Mouse (Mus musculus) 416B (cell line): ENCODE measurements at regions not wholly inside any gene's neighbourhood (a gene's known extent, or its start where the extent isn't known, plus 50 kb on each side); places are given as distances from the start of the nearest gene placed in this dataset.

Source experiments
- DNase-seq: peaks from one replicate; pipeline ENCODE4 v3.0.0; 2011; ENCODE audit warnings: low read depth

DNA sequence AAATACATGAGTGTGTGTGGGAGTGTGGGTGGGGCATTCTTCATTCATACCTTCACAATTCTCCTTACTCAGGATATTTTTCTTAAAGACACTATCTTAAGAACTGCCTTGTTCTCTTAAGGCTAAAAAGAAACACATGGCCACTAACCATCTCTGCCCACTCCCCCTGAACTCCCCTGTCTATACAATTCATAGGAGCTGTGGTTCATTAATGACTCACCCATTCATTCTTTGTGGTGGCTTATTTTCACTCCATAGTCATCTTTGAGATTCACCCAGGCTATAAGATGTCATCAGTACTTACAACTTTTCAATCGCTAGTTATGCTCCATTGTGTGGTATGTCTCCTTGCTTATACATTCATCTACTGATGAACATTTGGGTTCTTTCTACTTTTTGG lies 97.7 kb upstream of the Spred1 start:
- peak; percentile 57 for DNase-seq

DNA sequence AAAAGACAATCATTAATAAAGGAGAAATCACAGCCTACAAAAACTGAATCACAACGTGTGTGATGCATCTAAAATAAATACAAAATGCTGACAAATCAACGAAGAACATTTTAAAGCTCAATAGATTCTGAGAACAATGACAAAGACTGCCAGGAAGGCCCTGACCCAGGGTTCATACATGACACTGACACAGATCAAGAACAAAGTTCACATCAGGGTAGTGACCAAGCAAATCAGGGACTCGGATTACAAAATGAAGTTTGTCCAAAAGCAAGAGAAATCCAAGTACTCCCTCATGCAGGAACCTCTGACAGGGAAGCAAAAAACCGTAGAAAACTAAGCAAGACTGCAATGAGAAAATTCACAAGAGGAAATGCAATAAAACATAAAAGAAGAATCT lies 94.1 kb upstream of the Spred1 start:
- no peak for DNase-seq

DNA sequence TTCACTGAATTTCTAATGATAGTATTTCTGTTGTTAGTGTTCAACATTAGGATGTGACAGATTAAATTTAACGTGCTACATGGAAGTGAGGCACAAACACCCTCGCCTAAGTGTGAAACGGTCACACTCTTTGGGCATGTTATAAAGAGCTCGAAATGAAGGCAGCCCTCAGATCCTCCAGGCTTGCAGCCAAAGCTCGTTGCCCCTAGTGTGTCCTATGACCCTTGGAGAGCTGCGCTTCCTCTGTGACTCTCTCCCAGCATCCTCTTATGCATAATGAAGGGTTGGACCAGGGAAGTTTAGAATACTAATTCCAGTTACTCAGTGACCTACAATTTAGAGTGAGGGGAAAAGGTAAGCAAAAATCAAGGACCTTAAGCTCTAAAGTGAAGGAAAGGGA lies 92.4 kb upstream of the Spred1 start:
- no peak for DNase-seq

DNA sequence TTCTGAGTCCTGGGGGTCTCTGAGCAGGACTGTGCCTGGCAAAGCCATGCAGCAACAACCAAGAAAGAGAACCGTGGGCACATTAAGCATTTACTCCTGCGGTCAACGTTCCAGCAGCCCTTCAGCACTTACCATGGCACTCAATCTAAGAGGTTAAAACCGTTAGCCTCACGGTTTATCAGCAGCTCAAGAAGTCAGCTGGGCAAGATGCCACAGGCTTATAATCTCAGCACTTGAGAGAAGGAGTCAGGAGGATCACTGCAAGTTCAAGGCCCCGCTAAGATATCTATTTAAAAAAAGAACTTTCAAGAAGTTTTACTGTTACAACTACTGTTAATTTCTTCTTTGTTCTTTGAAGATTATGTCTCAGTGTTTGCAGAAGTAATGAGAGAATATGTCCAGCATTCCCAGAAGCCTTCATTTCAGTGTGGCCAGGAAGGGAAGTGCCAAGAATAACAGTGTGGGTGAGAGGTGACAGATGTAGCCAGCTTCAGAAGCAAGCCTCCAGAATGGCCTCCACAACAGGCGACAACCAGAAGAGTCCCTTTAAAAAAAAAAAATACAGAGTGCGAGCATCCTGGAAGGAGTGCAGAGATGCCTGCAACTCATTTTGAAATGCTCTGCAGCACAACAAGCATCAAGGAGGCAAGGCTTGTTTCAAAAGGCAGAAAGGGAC lies 84.8 kb upstream of the Spred1 start:
- DNase-seq, result no peak

DNA sequence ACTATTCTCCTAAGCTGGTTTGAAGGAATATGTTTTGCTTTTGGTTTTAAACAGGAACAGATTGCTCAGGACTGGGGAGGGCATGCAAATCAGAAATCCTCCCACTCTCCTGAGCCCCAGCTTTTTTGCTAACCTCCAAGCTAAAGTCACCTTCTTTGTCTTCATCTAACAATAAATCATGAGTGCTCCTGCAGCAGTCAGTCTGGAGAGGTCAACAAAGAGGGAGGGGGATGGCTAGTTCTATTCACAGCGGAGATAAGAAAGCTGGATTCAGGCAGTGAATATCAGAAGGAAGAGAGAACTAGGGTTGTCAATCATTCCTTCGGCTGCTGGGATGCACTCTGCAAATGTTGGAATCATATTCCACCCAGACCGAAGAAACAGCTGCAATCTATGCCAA lies 81.0 kb upstream of the Spred1 start:
- no peak for DNase-seq

DNA sequence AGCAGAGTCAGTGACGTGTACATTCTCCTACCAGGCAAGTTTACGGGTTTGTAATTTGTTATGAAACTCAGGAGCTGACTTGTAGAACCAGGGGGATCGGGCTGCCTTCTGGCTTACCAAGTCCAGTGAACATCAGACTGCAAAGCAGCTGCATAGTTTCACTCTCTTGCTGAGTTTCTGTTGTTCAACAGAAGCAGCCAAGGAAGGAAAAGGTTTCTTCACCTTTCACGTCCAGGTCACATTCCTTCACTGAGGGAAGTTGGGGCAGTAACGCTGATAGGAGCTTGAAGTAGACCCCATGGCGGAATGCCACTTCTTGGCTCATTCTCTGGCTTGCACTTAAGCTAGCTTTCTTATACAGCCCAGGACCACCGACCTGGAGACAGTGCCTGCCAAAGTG lies 77.3 kb upstream of the Spred1 start:
- no peak for DNase-seq

DNA sequence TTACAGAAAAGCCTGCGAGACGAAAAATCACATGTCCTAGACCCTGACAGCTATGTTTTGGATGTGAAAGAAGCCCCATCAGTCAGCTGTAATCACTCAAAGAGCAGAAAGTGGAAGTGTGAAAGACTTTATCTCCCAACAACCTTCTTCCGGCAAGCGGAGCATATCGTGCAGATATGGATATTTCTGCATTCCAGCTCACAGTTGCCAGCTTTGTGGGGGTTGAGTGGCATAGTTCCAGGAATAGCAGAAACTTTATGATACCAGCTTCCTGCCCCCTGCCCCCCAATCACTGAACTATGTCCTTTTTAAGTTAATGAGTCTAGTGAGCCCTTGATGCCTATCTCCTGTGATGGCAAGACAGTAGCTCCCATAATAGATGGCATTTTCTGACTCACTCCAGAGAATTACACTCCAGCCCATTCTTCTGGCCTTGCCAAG lies 72.9 kb upstream of the Spred1 start:
- DNase-seq, result peak; percentile 17

DNA sequence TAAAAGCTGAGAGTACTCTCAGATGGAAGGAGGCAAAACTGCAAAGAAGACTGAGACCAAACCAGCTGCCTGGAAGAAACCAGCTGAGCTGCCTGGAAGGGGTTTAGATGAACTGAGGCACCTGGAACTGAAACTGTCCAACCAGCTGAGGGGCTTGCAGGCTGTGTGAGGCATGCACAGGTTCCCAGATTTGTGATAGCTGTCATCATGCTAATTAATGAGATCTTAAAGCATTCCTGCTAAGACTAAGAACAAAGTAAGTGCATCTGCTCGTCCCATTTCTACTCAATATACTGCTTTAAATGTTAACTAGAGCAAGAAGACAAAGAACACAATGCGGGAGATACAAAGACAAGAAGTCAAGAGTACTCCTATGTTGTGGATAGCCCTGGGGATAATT lies 71.1 kb upstream of the Spred1 start:
- no peak for DNase-seq

DNA sequence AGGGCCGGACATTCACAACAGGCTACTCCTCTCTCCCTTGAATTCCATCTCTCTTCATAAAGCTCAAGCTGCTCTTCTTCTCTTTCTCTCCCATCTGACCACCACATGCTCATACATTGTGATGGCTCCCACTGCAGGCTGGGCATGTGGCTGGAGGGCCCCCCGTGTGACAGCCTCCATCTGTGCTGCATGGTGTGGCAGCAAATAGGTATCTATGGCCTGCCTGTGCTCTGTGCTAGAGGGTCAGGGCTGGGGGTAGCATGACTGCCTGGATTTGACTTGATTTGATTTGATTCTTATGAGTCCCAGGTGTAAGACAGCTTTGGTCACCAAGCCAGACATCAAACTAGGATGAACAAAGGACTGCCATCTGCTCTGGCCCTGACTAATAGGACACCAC lies 57.0 kb upstream of the Spred1 start:
- no peak for DNase-seq

DNA sequence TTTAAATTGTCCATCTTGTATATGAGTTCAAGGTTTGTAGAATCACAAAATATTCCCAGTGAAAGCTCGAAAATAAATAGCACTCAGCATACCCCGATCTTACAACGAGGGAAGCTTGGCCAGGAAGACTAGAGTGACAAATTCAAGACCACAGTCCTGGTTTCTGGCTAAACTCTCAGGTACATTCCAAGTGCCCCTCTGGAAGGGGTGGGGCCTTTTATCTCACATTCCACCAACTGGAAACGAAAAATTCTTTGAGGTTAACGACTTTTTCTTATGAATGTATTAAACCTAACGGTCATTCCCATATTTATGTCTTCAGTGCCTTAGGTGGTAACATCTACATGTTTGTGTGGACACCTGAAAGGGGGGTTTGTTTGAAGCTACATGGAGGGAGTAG lies 50.8 kb upstream of the Spred1 start:
- DNase-seq, result no peak

DNA sequence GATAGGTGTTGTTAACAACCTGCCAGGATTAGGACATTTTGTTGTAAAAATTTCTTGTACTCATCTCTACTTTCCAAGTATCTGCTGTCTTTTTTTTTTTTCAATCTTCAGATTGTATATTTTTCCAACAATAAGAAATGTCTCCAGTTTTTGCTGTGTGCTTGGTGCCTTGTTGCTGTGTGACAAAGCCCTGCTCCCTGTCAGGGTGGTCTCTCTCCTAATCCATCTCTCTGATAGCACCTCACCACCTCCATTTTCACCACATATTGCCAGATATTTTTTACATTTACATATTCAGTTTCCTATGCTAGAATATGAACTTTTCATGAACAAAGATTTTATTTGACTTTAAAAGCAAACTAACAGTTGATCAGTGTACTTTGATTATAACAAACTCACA lies 50.1 kb upstream of the Spred1 start:
- no peak for DNase-seq
